Mouse (Mus musculus) liver, adult 2 months (tissue): ENCODE data around the gene 6820408C15Rik.

ENCODE experiments used
- CTCF ChIP-seq: fragments of 200-500 bp; IDR thresholded peaks from 2 replicates; pipeline ENCODE4 v1.5.1; 2011; ENCODE audit warnings: low read depth, low read length, control low read depth
- POLR2A ChIP-seq: fragments of 200-500 bp; IDR thresholded peaks from 2 replicates; pipeline ENCODE4 v1.6.1; 2011; ENCODE audit warnings: low read length, control low read depth; ENCODE audit not compliant: insufficient read depth; ENCODE audit errors: extremely low read depth

DNA sequence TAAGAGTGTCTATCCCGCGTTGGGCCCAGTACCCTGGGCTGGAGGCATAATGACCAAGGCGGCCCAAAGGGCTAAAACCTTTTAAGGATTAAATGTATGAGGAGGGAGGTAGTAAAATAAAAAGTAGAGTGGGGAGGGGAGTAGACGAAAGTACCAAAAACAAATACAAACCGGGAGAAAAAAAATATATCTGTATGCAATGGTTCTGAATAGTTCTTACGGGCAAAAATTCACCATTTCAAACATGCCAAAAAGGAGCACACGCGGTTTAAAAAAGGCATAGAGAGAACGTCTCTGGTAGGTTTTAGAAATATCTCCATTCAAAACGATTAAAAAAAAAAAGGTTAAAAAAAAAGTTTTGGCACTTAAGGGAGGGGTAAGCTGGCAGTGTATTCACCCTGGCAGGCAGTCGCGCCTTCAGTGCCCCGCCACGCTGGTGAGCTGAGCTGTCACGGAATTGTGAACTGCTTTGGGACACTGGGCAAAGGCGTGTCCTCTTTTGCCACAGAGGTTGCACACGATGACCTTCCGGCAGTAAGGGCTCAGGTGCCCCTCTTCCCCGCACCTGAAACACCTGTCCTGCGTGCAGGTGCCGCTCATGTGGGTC lies 2.1 kb upstream of the 6820408C15Rik start:
- TF ChIP-seq CTCF (no peak), POLR2A (no peak)
